Mouse (Mus musculus) limb, embryonic 15.5 days (tissue): ENCODE results near the gene Aknad1. TPM values are rescaled to one million over a fixed set of nuclear protein-coding genes. Genes with fewer than 3 reads are reported as not detected.

Experiments used
- ATAC-seq: fragments of 200-750 bp; cut with Nextera tagmentation; 2 replicates; pipeline ENCODE4 v1.8.0; 2017; ENCODE audit warnings: low read depth, moderate TSS enrichment; ENCODE audit not compliant: insufficient number of reproducible peaks, low FRiP score, low TSS enrichment
- H3K27ac ChIP-seq: fragments of 300-500 bp; sonication (generic); 2 replicates; pipeline ENCODE4 v1.5.1; 2015; ENCODE audit warnings: moderate library complexity, mild to moderate bottlenecking, inconsistent platforms
- H3K27me3 ChIP-seq: fragments of 300-500 bp; sonication (generic); 2 replicates; pipeline ENCODE4 v1.6.1; 2015; ENCODE audit warnings: inconsistent platforms
- H3K36me3 ChIP-seq: fragments of 300-500 bp; sonication (generic); 2 replicates; pipeline ENCODE4 v1.6.1; 2015; ENCODE audit warnings: inconsistent platforms
- H3K4me1 ChIP-seq: fragments of 300-500 bp; sonication (generic); 2 replicates; pipeline ENCODE4 v1.6.1; 2015; ENCODE audit warnings: inconsistent platforms
- H3K4me2 ChIP-seq: fragments of 300-500 bp; sonication (generic); 2 replicates; pipeline ENCODE4 v1.6.1; 2015; ENCODE audit warnings: mild to moderate bottlenecking, inconsistent platforms
- H3K4me3 ChIP-seq: fragments of 300-500 bp; sonication (generic); 2 replicates; pipeline ENCODE4 v1.5.1; 2015; ENCODE audit warnings: mild to moderate bottlenecking, inconsistent platforms
- H3K9ac ChIP-seq: fragments of 300-500 bp; sonication (generic); 2 replicates; pipeline ENCODE4 v1.6.1; 2015; ENCODE audit warnings: inconsistent platforms
- H3K9me3 ChIP-seq: fragments of 300-500 bp; sonication (generic); 2 replicates; pipeline ENCODE4 v1.6.1; 2016; ENCODE audit warnings: inconsistent platforms
- WGBS: fragments of 180-500 bp; shearing (Covaris S2); methylation state at CpG from one replicate; pipeline ENCODE4 v1.1.7; 2015; 5-methylcytosine and 5-hydroxymethylcytosine counted together
- polyA plus RNA-seq: library from polyadenylated mRNA; unstranded; fragments of >200 nt; fragmentation: Nextera tagmentation; extraction: Ambion mirVana; gene quantifications from 2 replicates; pipeline ENCODE4 v1.2.1, GENCODE M21; 2015

Gene Aknad1
- 1.3 and 1.5 TPM in 2 replicates for polyA plus RNA-seq

GRCm38 (mm10) chr3:108739045-108739708 lies at the start of gene Aknad1:
Gene Aknad1 (plus strand): TSS chr3:108739658.
- Histone ChIP-seq H3K36me3 (no peaks in the 10 kb centered on the region), H3K27me3 (no peaks in the 10 kb centered on the region), H3K4me2 (no peak within 1 kb of the TSS), H3K4me3 (no peak within 1 kb of the TSS), H3K9ac (no peak within 1 kb of the TSS), H3K27ac (peak within 1 kb of the TSS; percentile 28; the same call in 1 of the 2 replicates), H3K9me3 (no peaks in the 10 kb centered on the region), H3K4me1 (peaks cover 15% of the 10 kb centered on the region)
- ATAC-seq: 0 out of 2 replicates have a peak, but pooled peaks have one; percentile 19
- WGBS: 47% methylated on average over 8 of the region's 8 CpGs

- Histone ChIP-seq H3K9me3 (no peaks in the 10 kb centered on the region), H3K4me3 (no peak overlapping the region), H3K4me1 (peaks cover 21% of the 10 kb centered on the region), H3K4me2 (no peak overlapping the region), H3K36me3 (peaks cover 48% of the 10 kb centered on the region), H3K9ac (no peak overlapping the region), H3K27me3 (no peaks in the 10 kb centered on the region), H3K27ac (peak overlapping the region; percentile 80)
- 25% methylated on average over 4 of the region's 4 CpGs for WGBS
- ATAC-seq: peak; percentile 61; the same call in 1 of the 2 replicates
Measured at GRCm38 (mm10) chr3:108689979-108690378, 49.5 kb upstream of the Aknad1 start.

DNA sequence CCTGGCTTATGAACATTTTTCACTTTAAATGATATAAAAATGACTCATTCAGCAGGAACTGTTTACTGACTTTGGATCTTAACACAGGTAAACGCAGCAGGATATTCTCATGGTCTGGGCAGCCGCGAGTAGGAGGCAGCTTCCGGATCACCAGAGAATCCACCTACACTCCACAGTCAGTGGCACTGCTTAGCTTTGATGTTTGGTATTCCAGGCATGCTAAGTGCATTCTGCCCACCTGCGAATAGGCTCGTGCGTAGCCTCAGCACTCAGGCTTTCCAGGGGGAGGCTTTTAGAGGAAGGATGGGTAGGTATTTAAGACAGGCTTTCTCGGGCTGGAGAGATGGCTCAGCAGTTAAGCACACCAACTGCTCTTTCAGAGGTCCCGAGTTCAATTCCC lies 45.1 kb upstream of the Aknad1 start:
- WGBS: 79% methylated on average over 9 of the region's 9 CpGs
- no peaks in the 10 kb centered on the region for H3K9me3 ChIP-seq
- H3K27ac ChIP-seq: no peak overlapping the region
- H3K4me3 ChIP-seq: no peak overlapping the region
- H3K27me3 ChIP-seq: no peaks in the 10 kb centered on the region
- peaks cover 12% of the 10 kb centered on the region for H3K4me1 ChIP-seq
- no peak overlapping the region for H3K4me2 ChIP-seq
- H3K36me3 ChIP-seq: peaks cover 52% of the 10 kb centered on the region
- no peak for ATAC-seq
- H3K9ac ChIP-seq: no peak overlapping the region

GRCm38 (mm10) chr3:108698662-108699061 lies 40.8 kb upstream of the Aknad1 start:
- no peak for ATAC-seq
- no peaks in the 10 kb centered on the region for H3K9me3 ChIP-seq
- no peak overlapping the region for H3K27ac ChIP-seq
- H3K4me2 ChIP-seq: no peak overlapping the region
- H3K4me3 ChIP-seq: no peak overlapping the region
- WGBS: 91% methylated on average over 8 of the region's 8 CpGs
- peaks cover 76% of the 10 kb centered on the region for H3K36me3 ChIP-seq
- H3K27me3 ChIP-seq: no peaks in the 10 kb centered on the region
- no peaks in the 10 kb centered on the region for H3K4me1 ChIP-seq
- no peak overlapping the region for H3K9ac ChIP-seq

- no peak overlapping the region for H3K9ac ChIP-seq
- no peak overlapping the region for H3K27ac ChIP-seq
- no peak overlapping the region for H3K4me2 ChIP-seq
- no peaks in the 10 kb centered on the region for H3K9me3 ChIP-seq
- peaks cover 69% of the 10 kb centered on the region for H3K36me3 ChIP-seq
- no peak overlapping the region for H3K4me3 ChIP-seq
- WGBS: 95% methylated on average over 4 of the region's 4 CpGs
- H3K4me1 ChIP-seq: peaks cover 5% of the 10 kb centered on the region; the same call in 1 of the 2 replicates
- ATAC-seq: no peak
- H3K27me3 ChIP-seq: no peaks in the 10 kb centered on the region
Measured at GRCm38 (mm10) chr3:108699786-108700185, 39.7 kb upstream of the Aknad1 start.

DNA sequence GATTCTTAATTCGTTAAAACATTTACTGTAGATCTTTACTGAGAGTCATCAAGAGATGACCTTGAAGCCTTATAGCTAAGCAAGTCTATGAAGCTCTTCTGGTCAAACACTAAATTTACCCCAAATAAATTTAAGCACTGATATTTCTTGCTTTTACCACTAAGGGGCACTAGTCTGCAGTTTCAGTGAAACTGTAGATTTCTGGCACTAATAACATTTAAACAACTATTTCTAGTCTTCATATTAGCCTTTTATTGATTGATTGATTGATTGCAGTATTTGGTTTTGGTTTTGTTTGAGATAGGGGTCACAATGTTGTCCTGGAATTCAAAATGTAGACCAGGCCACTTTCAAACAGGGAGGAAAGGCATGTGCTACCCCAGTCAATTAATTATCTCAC lies 38.2 kb upstream of the Aknad1 start:
- peaks cover 63% of the 10 kb centered on the region for H3K36me3 ChIP-seq
- H3K27me3 ChIP-seq: no peaks in the 10 kb centered on the region
- H3K4me3 ChIP-seq: no peak overlapping the region
- H3K27ac ChIP-seq: no peak overlapping the region
- no peak overlapping the region for H3K9ac ChIP-seq
- no peaks in the 10 kb centered on the region for H3K9me3 ChIP-seq
- WGBS: 80% methylated on average over 1 of the region's 1 CpGs
- H3K4me1 ChIP-seq: peaks cover 9% of the 10 kb centered on the region
- no peak for ATAC-seq
- no peak overlapping the region for H3K4me2 ChIP-seq

GRCm38 (mm10) chr3:108702789-108703188 lies 36.7 kb upstream of the Aknad1 start:
- WGBS: 91% methylated on average over 8 of the region's 8 CpGs
- Histone ChIP-seq H3K27me3 (no peaks in the 10 kb centered on the region), H3K27ac (no peak overlapping the region), H3K4me2 (no peak overlapping the region), H3K9me3 (no peaks in the 10 kb centered on the region), H3K36me3 (peaks cover 54% of the 10 kb centered on the region), H3K9ac (no peak overlapping the region), H3K4me1 (peaks cover 18% of the 10 kb centered on the region), H3K4me3 (no peak overlapping the region)
- no peak for ATAC-seq

DNA sequence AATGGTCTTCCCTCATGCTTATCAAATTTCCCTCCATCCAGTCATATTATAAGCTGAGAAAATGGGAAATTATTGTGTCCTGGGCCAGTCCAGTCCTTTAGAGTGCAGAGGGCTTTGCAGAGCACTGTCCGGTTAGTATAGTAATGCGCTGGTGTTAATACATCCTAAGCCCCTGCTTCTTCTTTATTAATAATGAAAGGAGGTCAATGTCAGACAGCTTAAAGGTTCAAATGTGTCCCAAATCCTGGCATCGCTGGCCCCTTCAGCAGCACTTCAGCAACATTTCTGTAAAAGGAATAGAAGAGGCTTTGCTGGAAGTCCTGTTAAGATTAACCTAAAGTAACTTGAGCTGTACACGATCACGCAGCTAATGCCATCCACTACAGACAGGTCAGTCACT lies 28.2 kb upstream of the Aknad1 start:
- Histone ChIP-seq H3K36me3 (peaks cover 6% of the 10 kb centered on the region; the same call in 1 of the 2 replicates), H3K9ac (no peak overlapping the region), H3K27me3 (no peaks in the 10 kb centered on the region), H3K4me2 (no peak overlapping the region), H3K27ac (no peak overlapping the region), H3K4me1 (peaks cover 28% of the 10 kb centered on the region), H3K9me3 (no peaks in the 10 kb centered on the region), H3K4me3 (no peak overlapping the region)
- 89% methylated on average over 5 of the region's 5 CpGs for WGBS
- no peak for ATAC-seq

DNA sequence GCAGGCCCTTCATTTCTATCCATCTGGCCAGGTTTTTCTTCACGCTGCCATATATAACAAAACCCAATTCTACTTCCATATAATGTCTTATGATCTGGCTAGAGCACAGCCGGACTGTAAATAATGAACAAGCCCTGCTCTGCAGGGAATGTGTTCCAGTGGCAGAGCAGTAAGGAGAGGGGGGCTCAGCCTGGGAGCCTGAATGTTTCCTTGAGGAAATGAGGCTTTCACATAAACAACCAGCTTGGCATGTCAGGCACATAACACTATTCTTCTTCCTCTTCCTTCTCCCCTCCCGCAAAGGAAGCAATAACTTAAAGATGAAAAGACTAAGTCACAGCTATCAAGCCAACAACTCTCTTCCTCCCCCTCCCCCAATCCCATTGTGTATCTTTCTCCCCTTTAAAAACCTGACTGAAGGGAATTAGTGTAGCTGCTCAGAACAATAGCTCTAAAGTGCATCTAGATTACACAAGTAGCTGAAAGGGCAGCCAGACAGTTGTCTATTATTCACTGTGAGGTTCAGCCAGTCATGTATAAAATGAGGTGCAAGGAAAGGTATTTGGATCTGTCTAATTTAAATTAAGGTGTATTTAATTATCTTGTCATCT lies 26.3 kb upstream of the Aknad1 start:
- 23% methylated on average over 3 of the region's 3 CpGs for WGBS
- ATAC-seq: no peak
- no peaks in the 10 kb centered on the region for H3K36me3 ChIP-seq
- no peaks in the 10 kb centered on the region for H3K27me3 ChIP-seq
- H3K9ac ChIP-seq: no peak overlapping the region
- no peak overlapping the region for H3K4me3 ChIP-seq
- H3K4me2 ChIP-seq: no peak overlapping the region
- H3K27ac ChIP-seq: 0 out of 2 replicates have a peak overlapping the region, but pooled peaks have one; percentile 22
- no peaks in the 10 kb centered on the region for H3K9me3 ChIP-seq
- peaks cover 18% of the 10 kb centered on the region for H3K4me1 ChIP-seq

GRCm38 (mm10) chr3:108714837-108715236 lies 24.6 kb upstream of the Aknad1 start:
- H3K4me1 ChIP-seq: peaks cover 17% of the 10 kb centered on the region
- no peak overlapping the region for H3K27ac ChIP-seq
- WGBS: 96% methylated on average over 4 of the region's 4 CpGs
- H3K9me3 ChIP-seq: no peaks in the 10 kb centered on the region
- no peak overlapping the region for H3K9ac ChIP-seq
- no peak overlapping the region for H3K4me3 ChIP-seq
- H3K4me2 ChIP-seq: no peak overlapping the region
- no peak for ATAC-seq
- no peaks in the 10 kb centered on the region for H3K36me3 ChIP-seq
- no peaks in the 10 kb centered on the region for H3K27me3 ChIP-seq

- no peak for ATAC-seq
- Histone ChIP-seq H3K36me3 (no peaks in the 10 kb centered on the region), H3K9me3 (no peaks in the 10 kb centered on the region), H3K4me2 (no peak overlapping the region), H3K27me3 (no peaks in the 10 kb centered on the region), H3K4me1 (peaks cover 26% of the 10 kb centered on the region), H3K27ac (no peak overlapping the region), H3K9ac (no peak overlapping the region), H3K4me3 (no peak overlapping the region)
- WGBS: 70% methylated on average over 3 of the region's 3 CpGs
Measured at GRCm38 (mm10) chr3:108717896-108718502, 21.5 kb upstream of the Aknad1 start.

GRCm38 (mm10) chr3:108719357-108719756 lies 20.1 kb upstream of the Aknad1 start:
- H3K27ac ChIP-seq: no peak overlapping the region
- no peaks in the 10 kb centered on the region for H3K9me3 ChIP-seq
- H3K4me2 ChIP-seq: peak overlapping the region; percentile 50
- peak overlapping the region; percentile 66 for H3K4me3 ChIP-seq
- no peaks in the 10 kb centered on the region for H3K27me3 ChIP-seq
- H3K9ac ChIP-seq: no peak overlapping the region
- no peaks in the 10 kb centered on the region for H3K36me3 ChIP-seq
- WGBS: 51% methylated on average over 2 of the region's 2 CpGs
- ATAC-seq: no peak
- H3K4me1 ChIP-seq: peaks cover 21% of the 10 kb centered on the region
